Mouse (Mus musculus): ENCODE measurements around the gene Rnase13. TPM values are rescaled to one million over a fixed set of nuclear protein-coding genes. Genes with fewer than 3 reads are reported as not detected.

Gene Rnase13
- total RNA-seq, 2 experiments from 2014 or later = not detected

DNA sequence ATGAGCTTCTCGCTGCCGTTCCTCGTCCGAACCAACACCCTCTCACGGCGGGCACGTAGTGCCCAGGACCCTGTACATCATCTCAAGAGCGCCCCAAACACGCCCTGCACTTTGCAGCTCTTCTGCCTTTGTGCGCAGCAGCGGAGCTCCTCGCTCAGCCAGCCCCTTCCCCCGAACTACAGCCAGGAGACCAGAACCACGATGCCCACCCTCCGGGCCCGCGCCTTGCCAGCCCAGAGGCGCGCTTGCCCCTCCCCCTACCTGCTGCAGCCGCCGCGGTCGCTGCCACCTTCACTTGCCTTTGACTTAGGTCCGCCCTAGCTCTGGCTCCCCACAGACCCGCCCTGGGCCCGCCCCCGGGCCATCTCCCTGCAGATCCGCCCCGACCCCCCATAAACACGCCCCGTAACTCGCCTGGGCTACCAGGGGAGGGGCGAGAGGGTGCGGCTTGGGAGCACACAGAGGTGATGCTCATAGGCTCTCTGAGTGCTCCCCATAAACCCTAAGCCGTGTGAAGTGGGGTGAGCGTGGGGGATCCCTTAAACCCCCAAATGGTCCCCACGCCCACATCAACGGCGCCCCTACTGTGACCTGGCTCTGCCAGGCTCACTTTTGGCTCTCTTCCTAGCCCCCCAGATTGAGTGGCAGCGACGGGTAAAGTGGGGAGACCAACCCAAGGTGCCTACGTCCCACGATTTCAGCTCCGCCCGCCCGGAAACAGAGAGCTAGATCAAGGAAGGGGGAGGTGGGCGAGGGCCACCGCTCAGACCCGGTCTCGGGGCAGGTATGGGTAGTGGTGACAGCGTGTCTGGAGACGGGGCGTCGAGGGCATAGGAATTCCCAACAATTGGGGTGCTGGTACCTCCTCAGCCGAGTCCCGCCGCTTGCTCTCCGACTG, 9.3 kb downstream of the Rnase13 start:
- DNase-seq = peak; percentile 91 to 95

DNA sequence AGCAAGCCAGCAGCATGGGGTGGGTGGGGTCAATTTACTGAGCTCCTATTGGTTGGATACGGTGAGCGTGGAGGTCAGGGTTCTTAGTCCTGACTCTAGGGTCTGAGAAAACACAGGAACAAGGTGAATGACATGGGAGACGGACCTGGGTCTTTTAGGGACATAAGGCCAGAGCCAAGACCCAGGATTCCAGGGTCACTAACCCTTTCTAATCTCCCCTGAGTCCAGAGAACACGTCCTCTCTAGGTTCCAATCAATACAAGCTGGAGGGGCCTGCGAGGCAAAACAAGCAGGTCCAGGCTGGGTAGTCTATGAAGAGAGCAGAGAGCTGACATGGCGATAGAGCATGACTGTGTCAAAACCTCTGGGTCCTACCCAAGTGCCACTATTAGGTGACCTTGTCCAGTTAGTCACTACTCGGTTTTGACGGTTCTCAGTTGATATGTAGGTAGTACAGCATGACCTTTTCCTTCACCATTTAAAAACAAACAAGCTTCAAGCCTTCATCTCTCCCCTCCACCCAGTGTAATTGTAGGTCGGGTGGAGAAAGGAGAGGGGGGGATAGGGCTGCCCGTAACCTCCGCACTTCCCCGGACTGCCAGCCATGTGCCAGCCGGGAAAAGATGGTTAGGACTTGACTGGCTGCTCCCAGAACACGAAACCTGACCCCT, 10.0 kb downstream of the Rnase13 start:
- DNase-seq = peak; percentile 55 to 59

DNA sequence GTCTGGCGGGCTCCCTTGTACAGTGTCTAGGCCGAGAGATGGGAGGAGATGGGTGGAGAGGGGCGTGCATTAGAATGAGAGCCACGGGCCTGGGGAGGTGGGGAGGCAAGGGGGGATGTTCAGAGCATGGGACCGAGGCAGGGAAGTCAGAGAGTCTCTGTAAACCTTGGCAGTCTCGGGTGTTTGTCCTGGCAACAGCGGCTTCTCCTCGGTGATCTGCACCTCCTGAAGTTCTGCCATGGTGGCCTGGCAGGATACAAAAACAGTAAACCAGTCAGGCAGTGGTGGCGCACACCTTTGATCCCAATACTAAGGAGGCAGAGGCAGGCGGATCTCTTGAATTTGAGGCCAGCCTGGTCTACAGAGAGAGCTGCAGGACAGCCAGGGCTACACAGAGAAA, 11.3 kb downstream of the Rnase13 start:
- DNase-seq = no peak

DNA sequence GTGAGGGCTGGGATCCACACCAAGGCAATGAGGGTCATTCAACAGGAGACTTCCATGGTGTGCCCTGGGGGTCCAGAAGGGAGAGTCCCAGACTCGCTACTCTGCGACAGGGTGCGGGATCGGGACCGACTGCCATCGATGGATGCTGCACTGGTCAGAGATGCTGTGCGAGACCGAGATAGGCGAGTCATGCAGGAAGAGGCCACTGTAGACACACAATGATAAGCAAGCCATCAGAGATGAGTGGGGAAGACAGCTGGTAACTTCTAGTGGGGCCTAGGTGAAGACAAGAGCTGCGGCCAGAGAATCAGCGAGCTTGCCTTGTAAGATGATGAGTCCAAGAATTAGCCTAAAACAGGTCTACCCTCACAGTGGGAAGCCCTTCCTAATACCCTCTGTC, 16.5 kb downstream of the Rnase13 start:
- DNase-seq = no peak

DNA sequence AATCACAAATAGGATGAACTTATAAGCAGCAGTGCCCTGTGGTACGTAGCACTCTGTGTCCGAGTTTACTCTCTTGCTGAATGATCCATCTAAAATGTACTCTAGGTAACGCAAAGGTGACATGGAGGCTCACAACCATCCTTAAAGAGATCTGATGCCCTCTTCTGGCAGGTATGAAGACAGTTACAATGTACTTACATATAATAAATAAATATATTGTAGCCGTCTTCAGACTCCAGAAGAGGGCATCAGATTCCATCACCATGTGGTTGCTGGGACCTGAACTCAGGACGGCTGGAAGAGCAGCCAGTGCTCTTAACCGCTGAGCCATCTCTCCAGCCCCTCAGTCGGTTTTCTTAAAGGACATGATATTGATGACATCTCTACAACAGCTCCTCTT, 17.9 kb downstream of the Rnase13 start:
- no peak for DNase-seq

DNA sequence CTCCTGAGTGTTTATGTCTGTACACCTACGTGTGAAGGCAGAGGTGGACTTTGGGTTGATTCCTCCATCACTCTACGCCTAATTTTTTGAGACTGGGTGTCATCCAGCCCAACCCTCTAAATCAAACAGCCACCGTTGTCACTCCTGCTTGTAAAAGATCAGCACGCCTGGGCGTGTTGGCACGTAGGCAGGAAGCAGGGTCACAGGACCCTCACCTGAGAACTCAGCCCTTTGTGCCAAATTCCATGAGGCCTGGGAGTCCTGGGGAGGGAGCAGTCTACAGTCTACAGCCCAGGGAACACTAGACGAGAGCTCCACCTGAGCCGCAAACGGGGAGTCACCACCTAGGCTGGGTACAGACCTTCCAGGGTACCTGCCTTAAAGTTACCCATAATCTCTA, 18.8 kb downstream of the Rnase13 start:
- no peak for DNase-seq

DNA sequence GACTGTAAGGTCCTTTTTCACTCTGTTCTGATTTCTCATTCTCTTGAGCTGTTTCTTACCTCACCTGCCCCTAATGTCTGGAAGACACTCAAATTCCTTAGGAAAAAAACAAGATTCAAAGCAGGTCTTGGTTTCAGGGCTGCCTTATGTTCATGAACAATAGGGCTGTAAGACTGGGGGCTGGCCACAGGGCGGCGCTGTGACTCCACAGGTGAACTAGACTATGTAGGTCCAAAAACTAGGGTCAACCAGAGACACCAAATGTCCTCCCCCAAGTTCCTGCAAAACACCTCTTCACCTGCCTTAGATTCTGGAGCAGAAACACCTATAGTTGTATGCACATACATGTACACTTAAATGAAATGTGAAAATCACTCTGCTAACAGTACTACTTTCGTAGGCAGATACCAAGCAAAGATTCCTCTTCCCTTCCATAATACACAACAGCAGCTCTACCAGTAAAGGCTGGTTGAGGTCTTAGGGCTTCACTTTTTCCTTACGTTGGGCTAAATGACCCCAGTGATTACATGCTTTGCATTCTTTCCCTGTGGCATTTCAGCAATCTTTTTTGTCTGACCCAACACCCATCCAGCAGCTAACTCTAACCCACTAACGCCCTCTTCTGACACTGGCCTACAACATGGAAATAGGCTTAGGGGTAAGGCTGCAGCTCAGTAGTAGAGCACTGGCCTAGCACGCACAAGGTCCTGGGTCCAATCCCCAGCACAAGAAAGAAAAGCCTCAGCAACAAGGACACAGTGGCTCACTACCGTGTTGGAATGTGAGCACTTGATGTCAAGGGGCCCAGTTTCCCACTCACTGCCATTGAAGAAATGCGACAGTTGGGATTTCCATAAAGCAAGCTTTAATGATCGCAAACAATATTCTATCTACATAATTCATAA, 19.5 kb downstream of the Rnase13 start:
- DNase-seq = peak; percentile 86 to 91

DNA sequence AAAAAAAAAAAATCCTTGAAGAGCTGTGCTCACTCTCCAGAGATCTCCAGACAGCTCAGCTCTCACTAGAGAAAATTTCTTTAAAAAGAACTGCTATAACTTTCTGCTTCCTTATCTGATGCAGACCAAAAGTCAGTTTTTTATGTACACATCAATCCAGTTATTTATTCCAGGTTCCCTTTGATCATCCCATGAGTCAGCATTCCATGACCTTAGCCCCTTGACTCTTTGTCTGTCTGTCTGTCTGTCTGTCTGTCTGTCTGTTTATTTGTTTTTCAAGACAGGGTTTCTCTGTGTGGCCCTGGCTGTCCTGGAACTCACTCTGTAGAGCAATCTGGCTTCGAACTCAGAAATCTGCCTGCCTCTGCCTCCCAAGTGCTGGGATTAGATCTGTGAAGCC, 23.2 kb downstream of the Rnase13 start:
- DNase-seq = no peak

DNA sequence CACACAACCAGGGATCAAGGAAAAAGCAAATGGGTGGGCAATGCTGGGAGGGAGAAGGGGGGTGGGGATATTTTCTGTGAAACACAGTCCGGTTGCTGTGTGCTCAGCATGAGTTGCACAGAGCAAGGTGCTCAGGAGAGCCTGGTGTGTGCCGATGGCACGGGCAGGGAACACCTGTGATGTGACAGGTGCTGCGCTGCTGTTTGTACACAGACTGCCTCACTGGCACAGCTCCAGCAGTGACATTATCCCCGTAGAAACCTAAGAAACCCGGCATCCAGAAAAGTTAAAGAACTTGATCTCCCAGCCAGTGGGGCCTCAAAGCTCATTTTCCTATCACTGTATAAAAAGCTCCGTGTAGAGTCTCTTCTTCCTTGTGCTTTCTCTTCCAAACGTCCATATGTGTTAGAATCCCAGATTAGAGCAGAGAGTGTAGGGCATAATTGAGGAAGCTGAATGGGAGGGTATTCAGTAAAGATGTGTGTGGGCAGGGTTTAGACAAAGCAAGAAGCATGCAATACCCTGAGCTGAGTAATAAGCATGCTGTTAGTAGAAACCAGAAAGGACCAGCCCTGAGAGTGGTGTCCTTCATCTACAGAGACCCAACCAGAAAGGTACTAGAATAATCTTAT, 25.9 kb downstream of the Rnase13 start:
- DNase-seq = no peak

DNA sequence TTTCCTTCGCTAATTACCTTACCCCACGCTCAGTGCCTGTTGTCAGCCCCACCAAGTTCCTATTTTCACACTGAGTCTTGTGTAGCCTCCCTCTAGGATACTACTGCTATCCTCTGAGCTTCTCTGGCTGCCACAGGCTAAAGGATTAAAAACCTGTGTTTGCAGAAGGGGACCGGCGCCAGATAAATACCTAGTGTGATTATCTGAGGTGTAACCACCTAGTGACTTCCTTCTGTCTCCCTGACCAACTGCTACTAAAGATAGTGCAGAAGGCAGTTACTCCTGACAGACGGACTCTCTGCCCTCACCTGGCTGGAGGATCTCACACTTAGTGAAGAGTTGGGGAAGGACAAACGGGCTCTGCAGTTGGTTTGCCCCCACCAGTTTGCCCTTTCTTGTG, 26.6 kb downstream of the Rnase13 start:
- no peak for DNase-seq

DNA sequence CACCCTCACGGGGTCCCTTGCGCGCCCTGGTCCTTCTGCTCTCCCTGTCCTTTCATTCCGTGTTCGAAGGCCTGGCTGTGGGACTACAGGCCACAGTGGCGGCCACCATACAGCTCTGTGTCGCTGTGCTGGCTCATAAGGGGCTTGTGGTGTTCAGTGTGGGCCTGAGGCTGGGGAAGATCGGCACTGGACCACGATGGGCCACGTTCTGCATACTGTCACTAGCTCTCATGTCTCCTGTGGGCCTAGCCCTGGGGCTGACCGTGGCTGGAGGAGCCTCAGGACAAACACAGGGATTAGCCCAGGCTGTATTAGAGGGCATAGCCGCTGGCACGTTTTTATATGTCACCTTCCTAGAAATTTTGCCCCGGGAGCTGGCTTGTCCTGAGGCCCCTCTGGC, 27.5 kb downstream of the Rnase13 start:
- no peak for DNase-seq

DNA sequence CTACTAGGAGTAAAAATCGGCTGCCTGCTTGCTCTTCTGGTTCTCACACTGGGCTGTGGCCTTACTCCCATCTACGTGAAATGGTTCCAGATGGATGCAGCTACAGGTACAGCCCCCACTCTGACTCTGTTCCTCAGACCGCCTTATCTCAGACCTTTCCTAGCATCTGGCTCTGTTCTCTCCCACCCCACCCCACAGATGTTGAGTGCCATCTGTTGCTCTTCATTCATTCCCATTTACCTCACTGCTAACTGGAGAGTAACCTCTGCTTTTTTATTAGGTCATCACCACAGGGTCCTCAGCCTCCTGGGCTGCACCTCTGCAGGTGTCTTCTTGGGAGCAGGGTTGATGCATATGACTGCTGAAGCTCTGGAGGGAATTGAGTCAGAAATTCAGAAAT, 28.8 kb downstream of the Rnase13 start:
- no peak for DNase-seq

DNA sequence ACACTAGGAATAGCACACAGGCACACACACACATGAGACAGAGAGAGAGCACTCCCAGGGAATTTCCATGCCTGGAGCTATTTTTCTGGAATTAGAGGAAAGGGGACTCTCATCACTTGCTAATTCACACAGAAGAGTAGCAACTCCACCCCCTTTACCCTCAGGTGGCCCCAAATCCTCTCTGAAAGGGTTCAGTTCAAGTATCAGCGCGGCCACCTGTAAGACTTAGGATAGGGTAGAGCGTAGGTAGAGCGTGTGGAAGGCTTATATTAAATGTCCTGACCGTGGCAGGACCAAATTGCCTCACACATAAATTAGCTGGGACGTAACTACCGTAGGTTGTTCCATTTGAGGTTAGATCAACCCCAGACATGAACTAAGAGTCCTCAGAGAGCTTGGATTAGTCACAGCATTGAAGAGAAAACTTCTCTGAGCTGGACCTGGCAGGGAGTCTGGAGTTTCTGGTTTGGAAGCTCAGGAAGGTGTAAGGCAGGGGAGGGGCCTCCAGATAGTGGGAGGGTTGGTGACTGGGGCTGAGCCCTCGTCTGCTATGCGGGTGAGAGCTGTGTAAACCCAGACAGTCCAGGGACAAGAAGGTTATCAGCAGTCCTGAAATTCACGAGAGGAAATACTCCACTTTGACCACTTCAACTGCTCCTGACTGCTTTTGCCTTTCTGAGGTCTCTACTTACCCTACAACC, 29.3 kb downstream of the Rnase13 start:
- no peak for DNase-seq

DNA sequence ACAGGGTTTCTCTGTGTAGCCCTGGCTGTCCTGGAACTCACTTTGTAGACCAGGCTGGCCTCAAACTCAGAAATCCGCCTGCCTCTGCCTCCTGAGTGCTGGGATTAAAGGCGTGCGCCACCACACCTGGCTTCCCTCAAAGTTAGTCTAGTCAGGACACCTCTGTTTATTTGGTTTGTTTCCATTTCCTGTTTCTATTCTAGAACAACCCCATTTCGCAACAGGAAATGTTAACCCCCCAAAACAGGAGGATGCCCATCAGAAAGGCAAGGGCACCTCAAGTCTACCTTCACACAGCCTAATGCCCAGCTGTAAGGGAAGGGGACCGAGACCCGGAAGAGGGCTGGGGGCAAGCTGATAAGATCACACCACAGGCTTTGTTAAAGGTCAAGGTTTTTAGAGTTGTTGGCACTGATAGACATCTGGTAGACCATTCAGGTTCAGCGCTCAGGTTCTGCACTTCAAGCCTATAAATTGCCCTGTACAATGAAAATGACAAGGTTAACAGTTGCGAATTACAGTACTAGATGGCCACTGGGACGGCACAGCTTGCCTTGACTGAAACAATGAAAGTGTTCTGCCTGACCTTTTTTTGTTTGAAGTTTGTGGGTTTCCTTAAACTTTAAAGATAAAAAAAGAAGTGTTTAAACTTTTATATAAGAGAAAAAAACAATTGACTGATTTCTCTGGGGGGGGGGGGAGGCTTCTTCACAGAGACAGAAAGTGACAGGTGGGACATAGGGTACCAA, 30.2 kb downstream of the Rnase13 start, which contains the start of gene Slc39a2:
TSS of gene Slc39a2 (plus strand) at position 699 of the 749 bp plus-strand sequence.
- no peak for DNase-seq

DNA sequence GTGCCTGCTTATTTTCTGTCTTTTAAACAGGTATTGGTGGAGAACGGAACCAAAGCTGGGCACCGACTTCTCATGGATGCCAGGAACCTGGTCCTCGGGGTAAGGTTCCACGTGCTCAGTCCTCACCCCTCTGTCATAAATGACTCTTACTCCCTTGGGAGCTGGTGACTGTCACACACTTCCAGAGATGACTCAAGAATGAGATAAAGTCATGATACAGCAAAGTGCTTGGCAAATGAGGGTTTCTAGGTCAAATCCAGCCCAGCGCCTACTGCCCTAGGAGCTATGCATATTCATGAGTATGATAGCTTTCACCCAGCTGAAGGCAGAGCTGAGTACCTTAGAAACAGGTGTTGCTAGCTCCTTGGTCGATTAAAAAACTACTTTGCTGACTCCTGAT, 32.7 kb downstream of the Rnase13 start:
- peak in 1 of 2 experiments; percentile 27 for DNase-seq

DNA sequence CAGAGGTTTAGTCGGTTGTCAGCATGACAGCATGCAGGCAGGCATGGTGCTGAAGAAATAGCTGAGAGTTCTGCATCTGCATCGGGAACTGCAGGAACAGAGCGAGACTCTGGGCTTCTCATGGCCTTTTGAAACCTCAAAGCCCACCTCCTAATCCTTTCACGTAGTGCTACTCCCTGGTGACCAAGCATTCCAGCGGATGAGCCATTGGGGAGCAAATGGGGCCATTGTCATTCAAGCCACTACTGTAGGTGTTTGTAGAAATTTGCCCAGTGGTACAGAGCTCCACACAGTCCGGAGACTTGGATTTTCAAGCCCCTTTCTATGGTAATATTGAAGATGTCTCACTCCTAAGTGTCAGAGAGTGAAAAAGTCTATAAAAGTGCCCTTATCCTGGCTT, 36.5 kb downstream of the Rnase13 start:
- no peak for DNase-seq

DNA sequence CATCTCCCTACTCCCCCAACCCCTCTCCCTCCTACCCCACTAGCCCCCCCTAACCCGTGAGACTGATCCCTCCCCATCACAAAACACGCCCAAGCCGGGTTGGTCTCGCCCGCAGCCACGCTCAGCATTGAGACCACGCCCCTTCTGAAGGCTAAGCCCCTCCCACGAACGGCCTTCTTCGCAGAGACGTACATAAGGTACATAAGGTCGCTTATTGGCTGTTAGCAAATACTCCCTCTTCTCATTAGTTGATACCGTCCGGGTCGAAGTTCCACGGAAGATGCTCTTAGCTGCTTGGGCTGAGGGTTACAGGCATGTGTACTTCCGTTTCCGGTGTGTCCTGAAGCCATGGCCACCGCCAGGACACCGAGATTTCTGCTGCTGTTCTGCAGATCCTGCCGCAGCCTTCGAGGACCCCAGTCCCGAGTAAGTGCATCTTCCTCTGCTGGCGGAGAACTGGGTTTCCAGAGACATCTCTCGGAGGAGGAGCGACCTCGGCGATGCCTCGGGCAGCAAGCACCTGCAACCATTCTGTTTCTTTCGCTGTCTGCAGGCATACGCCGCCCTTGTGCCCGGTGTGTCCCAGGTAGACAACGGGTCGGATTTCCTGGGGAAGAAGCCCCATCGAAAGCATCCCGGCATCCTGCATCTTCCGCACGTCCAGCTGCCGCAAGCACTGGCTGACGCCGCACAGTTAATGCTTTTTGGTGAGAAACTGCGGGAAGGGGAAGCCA, 37.8 kb downstream of the Rnase13 start, which contains the start of gene Mettl17:
TSS of gene Mettl17 (plus strand) at position 245 of the 734 bp plus-strand sequence.
- peak; percentile 96 for DNase-seq

DNA sequence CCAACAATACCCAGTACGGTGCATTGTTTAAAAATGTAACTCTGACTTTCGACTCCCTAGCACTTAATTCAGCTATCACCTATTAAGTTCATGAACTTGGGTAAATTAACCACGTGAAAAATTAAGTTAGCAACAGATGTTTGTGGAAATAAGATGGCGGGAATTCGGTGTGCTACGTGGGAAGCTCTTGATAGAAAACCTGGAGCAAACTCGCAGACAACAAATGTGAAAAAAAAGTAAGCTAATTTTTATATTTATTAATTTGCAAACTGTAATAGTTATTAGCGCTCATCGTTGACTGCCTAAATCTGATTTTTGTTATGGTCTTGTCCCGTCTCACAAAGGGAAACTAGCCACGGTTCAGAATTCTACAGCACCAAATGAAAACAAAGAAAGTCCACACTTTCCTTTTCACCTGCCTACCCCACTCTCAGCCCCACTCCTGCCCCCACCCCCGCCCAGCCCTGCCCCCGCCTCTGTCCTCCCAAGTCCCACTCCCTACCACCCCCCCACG, 38.5 kb downstream of the Rnase13 start:
- DNase-seq = no peak

DNA sequence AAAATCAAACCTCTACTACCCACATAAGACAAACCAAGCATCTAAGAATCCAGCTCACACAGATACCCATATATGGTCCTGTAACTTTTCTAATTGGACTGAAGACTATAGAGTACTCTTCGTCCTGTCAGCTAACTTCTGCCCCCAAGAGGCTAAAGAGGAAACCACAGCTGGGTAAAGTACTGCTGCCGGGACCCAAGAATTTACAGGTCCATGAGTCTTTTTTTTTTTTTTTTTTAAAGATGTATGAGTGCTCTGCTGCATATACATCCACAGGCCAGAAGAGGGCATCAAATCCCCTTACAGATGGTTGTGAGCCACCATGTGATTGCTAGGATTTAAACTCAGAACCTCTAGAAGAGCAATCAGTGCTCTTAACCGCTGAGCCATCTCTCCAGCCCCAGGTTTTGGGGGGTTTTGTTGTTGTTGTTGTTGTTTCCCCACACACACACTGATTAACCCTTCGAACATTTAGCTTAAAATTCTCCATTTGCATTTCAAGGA, 39.0 kb downstream of the Rnase13 start:
- peak; percentile 77 to 84 for DNase-seq
